Mouse (Mus musculus) kidney, adult 2 months (tissue): ENCODE measurements around the gene Rps5.

ENCODE experiments used
- CTCF ChIP-seq: fragments of 200-500 bp; conservative IDR thresholded peaks from 2 replicates; pipeline ENCODE4 v1.5.1; 2011; ENCODE audit warnings: low read depth, mild to moderate bottlenecking, control low read depth, low read length, moderate library complexity, mixed read lengths; ENCODE audit not compliant: insufficient read depth, insufficient read length
- POLR2A ChIP-seq: fragments of 200-500 bp; IDR thresholded peaks from one replicate; pipeline ENCODE4 v1.6.1; 2011; ENCODE audit warnings: low read depth, low read length, control low read depth

GRCm38 (mm10) chr7:12934808-12935207 is 12.7 kb downstream of the Rps5 start:
- no peak for TF ChIP-seq CTCF
- TF ChIP-seq POLR2A, result no peak
